Mouse (Mus musculus): ENCODE results near the gene Txnrd3. TPM values are rescaled to one million over a fixed set of nuclear protein-coding genes. Genes with fewer than 3 reads are reported as not detected.

Gene Txnrd3
- total RNA-seq, 1 experiment from 2014 or later = 2.6 TPM

DNA sequence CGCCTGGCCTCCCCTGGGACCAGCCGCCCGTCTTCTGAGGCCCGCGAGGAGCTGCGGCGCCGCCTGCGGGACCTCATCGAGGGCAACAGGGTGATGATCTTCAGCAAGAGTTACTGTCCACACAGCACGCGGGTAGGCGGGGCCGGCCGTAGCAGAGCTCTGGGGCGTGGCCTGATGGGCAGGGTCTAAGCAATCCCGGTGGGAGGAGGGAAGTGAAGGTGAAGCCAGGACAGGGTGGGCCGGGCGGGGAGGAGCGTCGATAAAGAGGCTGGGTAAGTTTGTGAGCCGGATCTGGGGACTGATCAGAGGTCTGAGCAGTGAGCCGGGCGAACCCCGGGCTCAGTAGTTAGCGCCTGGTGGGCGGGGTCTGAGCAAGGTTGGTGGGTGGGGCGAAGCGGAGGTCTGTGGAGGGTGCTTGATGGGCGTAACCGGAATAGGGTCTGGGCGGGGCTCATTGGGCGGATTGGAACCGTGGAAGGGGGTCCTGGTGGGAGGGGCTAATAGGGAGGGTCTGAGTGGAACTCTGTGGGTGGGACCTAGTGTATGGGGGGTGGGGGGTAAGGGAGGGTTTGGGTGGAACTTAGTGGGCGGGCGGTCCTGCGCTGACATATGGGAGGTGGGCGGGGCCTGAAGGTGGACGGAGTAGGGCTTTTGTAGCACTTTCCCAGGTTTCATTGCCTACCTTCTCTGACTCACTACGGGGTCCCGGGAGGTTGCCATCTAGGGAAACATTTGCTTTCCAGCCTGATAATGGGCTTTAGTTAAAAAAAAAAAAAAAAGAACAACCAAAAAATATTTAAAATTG is 685 bp downstream of the Txnrd3 start:
- ATAC-seq (replicated peaks; ENCODE audit: insufficient number of reproducible peaks, low FRiP score, low TSS enrichment, poor library complexity, severe bottlenecking) = peak; percentile 80

DNA sequence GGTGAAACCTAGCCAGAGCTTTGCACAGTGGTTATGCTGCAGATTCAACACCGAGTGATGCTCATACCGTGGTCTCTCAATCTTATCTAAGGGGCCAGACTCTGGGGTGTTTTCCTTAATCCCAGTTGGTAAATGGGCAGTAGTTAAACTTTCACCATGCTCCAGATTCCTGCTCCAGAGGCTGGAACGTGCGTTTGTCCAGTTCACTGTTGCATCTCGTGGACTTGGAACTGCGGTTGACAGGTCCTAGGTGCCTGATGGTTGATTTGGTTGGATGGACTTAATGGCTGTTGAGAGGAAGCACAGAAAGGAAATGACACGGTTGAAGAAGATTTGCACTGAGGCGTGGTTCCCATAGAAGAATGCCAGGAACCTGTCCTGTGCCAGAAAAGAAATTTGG is 6.1 kb downstream of the Txnrd3 start:
- no peak for ATAC-seq (replicated peaks; ENCODE audit: insufficient number of reproducible peaks, low FRiP score, low TSS enrichment, poor library complexity, severe bottlenecking)

DNA sequence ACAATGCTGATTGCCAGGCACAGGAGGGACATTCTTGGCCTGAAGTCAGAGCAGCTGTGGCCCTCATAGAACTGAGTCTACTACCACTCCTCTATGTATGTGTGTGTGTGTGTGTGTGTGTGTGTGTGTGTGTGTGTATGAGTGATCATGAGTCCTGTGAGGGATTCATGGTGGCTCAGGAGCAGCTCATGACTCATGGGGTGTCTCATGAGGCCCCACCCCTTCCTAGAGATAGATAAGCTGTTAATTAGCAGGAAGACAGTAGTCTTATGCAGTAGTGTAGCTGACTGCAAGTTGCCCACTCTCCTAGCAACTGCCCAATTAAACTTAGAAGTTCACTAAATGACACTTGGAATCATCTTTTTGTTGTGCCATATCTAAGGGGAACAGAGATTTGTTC is 8.0 kb downstream of the Txnrd3 start:
- no peak for ATAC-seq (replicated peaks; ENCODE audit: insufficient number of reproducible peaks, low FRiP score, low TSS enrichment, poor library complexity, severe bottlenecking)

DNA sequence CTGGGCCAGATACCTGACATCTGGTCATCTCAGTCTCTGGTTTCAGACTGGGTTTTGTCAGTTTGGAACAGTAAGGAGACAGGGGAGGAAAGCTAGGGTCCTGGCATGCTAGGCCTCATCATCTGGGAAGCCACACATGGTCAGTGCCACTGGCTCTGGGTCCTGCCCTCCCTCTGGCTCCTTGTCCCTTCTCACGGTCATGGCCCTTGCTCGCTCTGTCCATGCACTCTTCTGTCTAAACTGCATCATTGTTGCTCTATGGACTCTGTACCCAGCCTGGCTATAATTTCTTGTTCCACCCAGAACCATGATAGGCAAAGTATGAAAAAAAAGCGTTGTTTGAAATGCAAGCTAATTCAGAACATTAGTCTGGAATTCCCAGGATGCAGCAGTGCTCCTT is 11.2 kb downstream of the Txnrd3 start:
- no peak for ATAC-seq (replicated peaks; ENCODE audit: insufficient number of reproducible peaks, low FRiP score, low TSS enrichment, poor library complexity, severe bottlenecking)

DNA sequence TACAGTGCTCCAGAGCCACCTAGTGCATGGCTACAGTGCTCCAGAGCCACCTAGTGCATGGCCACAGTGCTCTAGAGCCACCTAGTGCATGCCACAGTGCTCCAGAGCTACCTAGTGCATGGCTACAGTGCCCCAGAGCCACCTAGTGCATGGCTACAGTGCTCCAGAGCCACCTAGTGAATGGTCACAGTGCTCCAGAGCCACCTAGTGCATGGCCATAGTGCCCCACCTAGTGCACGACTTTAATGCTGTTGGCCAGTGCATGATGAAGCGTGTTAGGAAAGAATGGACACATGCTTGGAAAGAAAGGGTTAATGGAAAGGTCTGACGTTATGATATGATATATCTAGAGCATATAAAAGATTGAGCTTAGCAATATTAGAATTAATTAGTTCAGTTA is 14.6 kb downstream of the Txnrd3 start:
- no peak for ATAC-seq (replicated peaks; ENCODE audit: insufficient number of reproducible peaks, low FRiP score, low TSS enrichment, poor library complexity, severe bottlenecking)

DNA sequence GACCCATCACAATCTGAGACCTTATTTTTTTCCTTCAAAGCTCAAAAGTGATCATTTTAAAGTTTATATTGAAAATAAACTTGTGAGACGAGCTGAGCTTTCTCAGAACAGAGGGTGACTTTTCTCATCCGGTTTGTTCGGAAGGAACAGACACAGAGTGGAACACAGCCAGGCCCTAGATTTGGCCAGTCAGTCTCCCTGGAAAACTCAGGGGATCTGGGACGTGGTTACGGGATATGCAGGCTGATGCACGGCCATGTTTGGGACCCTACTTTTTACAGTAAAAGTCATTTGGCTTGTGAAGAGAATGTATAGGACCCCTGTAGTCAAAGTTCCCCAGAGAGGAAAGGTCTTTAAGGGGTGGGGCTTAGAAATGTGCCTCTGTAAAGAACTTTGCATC is 15.1 kb downstream of the Txnrd3 start:
- ATAC-seq (replicated peaks; ENCODE audit: insufficient number of reproducible peaks, low FRiP score, low TSS enrichment, poor library complexity, severe bottlenecking) = no peak

DNA sequence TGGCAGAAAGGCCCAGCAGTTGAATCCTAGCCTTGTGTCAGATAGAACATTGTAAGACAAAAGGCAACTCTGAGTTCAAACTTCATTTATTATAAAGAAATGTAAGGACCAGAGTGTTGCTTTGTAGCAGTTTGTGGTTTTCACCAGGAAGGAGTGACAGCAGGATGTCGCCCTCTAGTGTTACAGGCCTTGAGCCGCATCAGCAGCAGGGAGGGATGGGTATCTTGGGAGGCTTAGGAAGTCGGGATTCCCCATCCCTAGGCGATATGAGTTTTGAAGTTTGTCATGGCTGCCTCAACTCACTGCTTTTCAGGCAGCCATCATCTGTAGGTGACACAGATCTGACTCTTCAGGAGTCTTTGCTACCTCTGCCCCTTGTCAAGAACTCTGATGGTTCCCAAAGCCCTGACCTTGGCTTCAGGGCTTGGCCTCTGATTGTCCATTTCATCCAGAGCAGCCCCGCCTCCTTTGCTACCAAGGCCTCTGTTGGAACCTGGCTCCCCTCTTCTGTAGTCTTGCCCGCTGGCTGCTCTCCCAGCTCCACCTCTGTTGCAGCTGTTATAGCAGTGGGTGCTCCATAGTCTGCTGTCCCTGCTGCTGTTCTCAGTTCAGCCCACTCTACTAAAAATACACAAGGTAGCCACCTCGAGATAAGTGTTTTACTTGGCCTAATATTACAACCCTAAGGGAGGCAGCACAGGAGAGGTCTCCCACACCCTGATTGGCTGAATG is 16.1 kb downstream of the Txnrd3 start:
- no peak for ATAC-seq (replicated peaks; ENCODE audit: insufficient number of reproducible peaks, low FRiP score, low TSS enrichment, poor library complexity, severe bottlenecking)

DNA sequence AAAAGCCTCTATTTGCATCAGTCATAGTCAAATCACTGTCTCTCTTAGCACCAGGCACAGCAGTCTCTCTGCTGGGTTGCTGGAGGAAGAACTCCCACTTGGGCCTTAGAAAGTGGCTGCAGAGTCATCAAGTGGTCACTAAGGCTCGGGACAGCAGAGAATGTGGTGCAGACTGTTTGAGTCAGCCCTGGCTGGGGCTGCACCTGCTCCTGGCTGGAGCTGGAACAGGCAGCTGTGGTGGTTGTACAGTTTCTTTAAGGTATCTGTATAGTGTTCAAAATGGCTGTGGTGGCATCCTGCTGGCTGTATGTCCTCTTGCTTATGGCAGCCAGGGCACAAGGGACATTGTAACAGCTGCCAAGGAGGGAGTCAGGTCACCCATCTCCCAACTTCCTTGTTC is 16.7 kb downstream of the Txnrd3 start:
- ATAC-seq (replicated peaks; ENCODE audit: insufficient number of reproducible peaks, low FRiP score, low TSS enrichment, poor library complexity, severe bottlenecking) = no peak

DNA sequence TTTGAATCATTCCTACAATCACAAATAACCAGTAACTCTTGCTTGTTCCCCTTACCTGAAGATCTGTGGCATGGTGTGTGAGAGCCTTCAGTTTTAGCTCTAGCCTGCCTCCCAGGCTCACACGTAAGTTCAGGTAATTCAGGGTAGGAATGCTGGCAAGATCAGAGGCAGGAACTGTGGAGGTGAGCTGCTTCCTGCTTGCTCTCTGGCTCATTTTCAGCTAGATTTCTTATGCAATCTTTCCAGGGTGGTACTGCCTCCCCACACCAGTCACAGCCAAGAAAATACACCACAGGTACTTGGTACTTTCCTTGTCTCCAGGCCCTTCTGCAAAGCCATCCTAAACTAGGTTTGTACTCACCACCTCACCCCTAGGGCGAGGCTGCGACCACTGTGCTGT is 18.7 kb downstream of the Txnrd3 start:
- no peak for ATAC-seq (replicated peaks; ENCODE audit: insufficient number of reproducible peaks, low FRiP score, low TSS enrichment, poor library complexity, severe bottlenecking)

DNA sequence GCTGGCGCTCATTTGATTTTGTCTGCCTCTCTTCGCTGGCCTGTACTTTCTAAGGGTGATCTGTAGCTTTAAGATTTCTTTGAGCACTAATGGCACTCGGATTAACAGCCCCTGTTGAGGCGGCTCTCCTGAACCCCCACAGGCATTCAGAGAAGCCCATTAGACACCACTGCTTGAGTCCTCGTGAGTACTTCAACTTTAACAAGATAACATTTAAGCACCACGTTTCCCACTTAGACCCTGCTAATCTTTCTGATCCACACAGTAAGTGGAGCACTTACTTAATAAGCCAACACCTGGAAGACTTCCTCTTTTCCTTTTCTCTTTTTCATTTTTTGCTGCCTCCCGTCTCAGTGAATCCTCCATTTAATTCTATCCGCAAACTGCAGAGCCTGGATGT is 21.4 kb downstream of the Txnrd3 start:
- no peak for ATAC-seq (replicated peaks; ENCODE audit: insufficient number of reproducible peaks, low FRiP score, low TSS enrichment, poor library complexity, severe bottlenecking)

DNA sequence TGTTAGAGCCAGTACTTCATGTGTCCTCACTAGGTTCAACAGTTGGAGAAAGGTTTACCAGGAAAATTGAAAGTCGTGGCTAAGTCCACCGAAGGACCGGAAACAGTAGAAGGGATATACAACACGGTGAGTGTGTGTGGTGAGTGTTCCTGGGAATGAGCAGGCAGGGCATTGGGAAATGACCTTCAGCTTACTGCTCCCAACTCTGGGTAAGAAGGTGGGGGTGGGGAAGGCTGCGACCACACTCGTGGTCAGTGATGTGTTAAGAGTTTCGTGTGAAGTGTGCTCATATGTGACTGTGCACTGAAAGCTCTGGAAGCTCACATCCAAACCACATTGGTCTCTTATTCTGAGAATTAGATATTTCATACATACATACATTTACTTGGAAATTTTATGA is 21.9 kb downstream of the Txnrd3 start:
- ATAC-seq (replicated peaks; ENCODE audit: insufficient number of reproducible peaks, low FRiP score, low TSS enrichment, poor library complexity, severe bottlenecking) = no peak

DNA sequence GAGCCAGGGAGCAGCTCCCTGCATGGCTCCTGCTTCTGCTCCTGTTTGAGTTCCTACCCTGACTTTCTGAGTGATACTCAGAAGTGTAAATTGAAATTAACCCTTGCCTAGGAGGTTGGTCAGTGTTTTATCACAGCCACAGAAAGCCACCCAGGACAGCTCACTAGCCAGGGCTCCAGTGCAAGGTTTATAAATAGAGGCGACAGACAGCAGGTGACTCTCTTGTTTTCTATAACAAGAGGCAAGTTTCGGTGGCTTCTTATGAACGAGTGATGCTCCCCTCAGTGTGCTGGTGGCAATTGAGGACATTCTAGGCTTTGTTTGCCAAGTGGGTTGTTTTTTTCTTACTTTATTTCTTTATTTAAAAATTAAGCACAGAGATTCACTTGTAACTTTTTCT is 23.2 kb downstream of the Txnrd3 start:
- no peak for ATAC-seq (replicated peaks; ENCODE audit: insufficient number of reproducible peaks, low FRiP score, low TSS enrichment, poor library complexity, severe bottlenecking)

DNA sequence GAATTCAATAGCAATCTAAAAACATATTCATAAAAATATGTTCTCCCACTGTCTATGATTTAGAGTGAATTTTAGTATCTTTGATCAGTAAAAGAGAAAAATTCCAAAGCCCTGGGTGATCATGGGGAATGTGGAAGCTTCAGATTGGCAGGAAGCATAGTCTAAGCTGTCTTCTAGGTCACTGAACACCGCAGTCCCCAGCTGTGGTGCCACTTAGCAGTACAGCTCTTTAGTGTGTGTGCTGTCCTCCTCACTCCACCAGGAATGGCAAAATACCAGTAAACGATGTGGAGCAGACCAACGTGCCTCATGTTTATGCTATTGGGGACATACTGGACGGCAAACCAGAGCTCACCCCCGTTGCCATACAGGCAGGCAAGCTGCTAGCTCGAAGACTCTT is 25.8 kb downstream of the Txnrd3 start:
- ATAC-seq (replicated peaks; ENCODE audit: insufficient number of reproducible peaks, low FRiP score, low TSS enrichment, poor library complexity, severe bottlenecking) = no peak

DNA sequence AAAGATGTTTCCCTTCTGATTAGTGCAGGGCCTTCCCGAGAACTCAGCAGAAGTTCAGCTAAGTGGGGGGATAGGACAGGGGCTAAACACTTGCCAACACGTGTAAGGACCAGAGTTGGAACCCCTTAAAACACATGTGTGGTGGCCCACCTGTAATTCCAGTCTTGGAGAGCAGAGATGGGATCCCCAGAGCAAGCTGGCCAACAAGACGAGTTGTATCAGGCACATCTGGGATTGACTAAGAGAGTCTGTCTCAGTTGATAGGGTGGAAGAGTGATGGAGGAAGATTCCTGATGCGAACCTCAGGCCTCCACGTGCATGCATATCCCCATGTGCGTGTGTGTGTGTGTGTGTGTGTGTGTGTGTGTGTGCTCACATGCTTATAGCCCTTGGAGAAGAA is 27.6 kb downstream of the Txnrd3 start:
- ATAC-seq (replicated peaks; ENCODE audit: insufficient number of reproducible peaks, low FRiP score, low TSS enrichment, poor library complexity, severe bottlenecking) = no peak

DNA sequence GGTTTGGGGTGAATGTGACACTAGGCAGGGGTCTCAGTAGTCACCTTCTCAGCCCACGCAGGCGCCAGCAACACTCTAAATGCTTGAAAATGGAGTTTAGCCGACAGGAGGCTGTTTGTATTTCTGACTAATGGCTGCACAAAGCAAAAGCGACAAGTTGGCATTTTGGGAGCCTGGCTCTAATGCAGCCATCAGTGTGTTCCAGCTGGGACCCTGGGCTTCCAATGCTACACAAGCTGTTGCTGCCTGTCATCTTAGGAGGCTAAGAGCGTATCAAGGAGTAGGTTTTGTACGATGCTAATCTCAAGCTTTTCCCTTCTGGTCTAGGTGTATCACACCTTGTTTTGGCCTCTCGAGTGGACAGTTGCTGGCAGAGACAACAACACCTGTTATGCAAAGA is 28.9 kb downstream of the Txnrd3 start:
- ATAC-seq (replicated peaks; ENCODE audit: insufficient number of reproducible peaks, low FRiP score, low TSS enrichment, poor library complexity, severe bottlenecking) = no peak

DNA sequence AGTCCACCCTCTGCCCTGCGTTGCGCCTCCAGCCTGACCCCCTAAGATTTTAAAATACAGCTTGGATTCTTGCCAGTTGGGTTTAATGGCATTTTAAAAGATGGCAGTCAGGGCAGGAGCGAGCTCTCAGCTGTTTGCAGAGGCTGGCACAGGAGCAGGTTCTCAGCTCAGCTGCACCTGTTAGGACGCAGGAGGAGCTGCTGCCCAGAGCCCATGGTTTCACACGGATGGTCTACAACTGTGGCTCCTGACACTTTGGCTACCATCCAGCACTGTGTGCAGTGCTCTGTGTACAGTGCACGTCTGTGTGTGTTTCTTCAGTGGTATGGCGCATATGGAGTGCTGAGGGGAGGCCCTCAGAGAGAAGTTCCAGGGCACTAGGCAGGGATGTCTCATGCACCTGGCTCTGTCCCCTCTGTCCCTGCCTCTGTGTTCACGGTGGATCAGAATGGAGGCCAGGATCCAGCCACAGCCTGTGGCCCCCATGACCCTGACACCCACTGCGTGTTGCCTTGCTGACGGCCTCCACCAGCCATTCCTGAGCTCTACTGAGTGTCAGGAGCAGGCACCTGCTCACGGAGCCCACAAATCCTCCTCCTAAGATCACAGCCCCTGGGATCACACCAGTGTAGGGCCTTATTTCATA is 29.5 kb downstream of the Txnrd3 start:
- no peak for ATAC-seq (replicated peaks; ENCODE audit: insufficient number of reproducible peaks, low FRiP score, low TSS enrichment, poor library complexity, severe bottlenecking)

DNA sequence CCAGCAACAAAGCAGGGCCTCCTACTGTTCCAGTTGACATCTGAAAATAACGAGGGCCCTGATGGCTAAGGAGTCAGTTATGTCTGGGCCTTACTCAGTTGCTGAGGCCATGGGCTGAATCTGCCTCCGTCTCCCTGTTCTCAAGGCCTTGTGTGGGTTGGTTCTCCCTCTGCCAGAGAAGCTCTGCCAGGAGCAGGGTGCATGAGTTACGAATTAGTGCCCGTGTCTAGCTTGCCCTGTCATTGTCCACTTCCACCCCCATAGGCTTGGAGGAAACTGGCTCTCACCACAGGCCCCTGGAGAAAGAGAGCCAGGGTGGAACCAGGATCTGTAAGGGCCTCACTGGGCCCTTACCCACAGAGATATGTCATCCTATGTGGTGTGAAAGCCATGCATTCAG is 34.7 kb downstream of the Txnrd3 start:
- ATAC-seq (replicated peaks; ENCODE audit: insufficient number of reproducible peaks, low FRiP score, low TSS enrichment, poor library complexity, severe bottlenecking) = no peak

DNA sequence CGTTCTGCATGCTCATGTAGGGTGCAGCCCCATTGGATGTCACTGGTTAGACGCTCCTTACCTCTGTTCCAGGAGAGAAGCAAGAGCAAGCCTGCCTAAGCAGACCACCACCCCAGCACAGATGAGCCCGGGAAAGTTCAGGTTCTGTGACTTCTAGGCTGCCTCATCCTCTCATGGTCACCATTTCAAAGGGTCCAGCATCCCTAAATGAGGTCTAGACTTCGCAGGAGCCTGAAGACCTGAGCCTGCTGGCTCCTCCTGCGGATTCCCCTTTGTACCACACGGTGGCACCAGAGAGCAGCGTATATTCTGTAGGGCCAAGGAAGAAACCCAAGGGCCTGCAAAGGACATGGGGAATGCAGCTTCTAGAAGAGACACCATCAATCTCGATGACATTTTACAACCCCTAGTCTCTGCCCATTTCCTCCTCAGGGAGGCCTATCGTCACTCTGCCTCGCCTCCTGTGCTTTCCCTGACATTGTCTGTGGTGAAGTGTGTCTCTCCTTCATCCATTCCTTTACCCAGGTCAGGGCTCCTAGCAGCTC is 35.6 kb downstream of the Txnrd3 start:
- ATAC-seq (replicated peaks; ENCODE audit: insufficient number of reproducible peaks, low FRiP score, low TSS enrichment, poor library complexity, severe bottlenecking) = peak; percentile 76

DNA sequence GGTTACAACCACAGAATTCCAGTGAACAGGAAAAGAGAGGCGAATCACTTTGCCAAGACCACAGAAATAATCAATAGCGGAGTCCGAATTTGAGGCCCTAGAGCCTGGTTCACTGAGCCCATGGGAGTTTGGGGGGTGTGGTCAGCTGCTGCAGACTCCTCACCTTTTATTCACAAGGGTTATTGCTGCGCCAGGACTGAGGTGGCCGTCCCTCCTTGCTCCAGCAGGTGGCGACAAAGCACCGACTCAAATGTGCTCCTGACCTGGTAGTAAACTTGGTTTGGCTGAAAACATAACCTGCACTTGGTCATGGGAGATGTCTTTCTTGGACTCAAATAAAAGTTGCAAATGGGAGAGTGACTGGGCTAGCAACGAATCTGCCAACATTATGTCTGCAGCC is 36.4 kb downstream of the Txnrd3 start:
- ATAC-seq (replicated peaks; ENCODE audit: insufficient number of reproducible peaks, low FRiP score, low TSS enrichment, poor library complexity, severe bottlenecking) = 0 out of 2 replicates have a peak, but pooled peaks have one; percentile 41

DNA sequence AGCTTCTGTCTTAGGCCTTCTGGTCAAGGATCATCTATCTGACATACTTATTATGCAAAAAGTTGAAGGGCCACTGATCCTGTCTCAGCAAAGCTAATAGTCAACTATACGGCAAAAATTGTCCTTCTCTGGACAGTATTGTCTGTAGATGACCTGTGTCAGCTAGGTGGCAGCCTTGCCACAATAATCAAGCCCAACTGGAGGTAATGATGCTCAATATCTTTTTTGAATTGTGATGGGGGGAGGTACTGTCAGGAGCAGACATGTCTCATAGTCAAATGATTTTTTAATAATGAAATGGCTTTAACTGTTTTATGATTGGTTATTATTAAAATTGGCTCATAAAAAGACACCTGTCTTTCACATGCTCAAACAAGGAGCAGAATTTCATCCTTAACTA is 40.4 kb downstream of the Txnrd3 start:
- no peak for ATAC-seq (replicated peaks; ENCODE audit: insufficient number of reproducible peaks, low FRiP score, low TSS enrichment, poor library complexity, severe bottlenecking)
